Mouse (Mus musculus) limb, embryonic 14.5 days (tissue): Measurements from ENCODE around the gene Adar. TPM values are rescaled to one million over a fixed set of nuclear protein-coding genes. Genes with fewer than 3 reads are reported as not detected.

Experiments
- ATAC-seq: fragments of 200-750 bp; cut with Nextera tagmentation; 2 replicates; pipeline ENCODE4 v1.8.0; 2017; ENCODE audit warnings: low read depth, moderate number of reproducible peaks, moderate TSS enrichment; ENCODE audit not compliant: low FRiP score
- DNase-seq: peaks from one replicate; pipeline ENCODE4 v3.0.0-alpha.2; 2015; ENCODE audit warnings: low spot score
- H3K27ac ChIP-seq: fragments of 300-500 bp; sonication (generic); replicated peaks from 2 replicates; pipeline ENCODE4 v1.5.1; 2014; ENCODE audit warnings: low read depth, mild to moderate bottlenecking, low read length, moderate library complexity, mixed read lengths
- H3K27me3 ChIP-seq: fragments of 300-500 bp; sonication (generic); 2 replicates; pipeline ENCODE4 v1.6.1; 2014; ENCODE audit warnings: low read length, mixed read lengths; ENCODE audit not compliant: control insufficient read depth, insufficient read depth
- H3K36me3 ChIP-seq: fragments of 300-500 bp; sonication (generic); 2 replicates; pipeline ENCODE4 v1.6.1; 2014; ENCODE audit warnings: mild to moderate bottlenecking, low read length, moderate library complexity, mixed read lengths; ENCODE audit not compliant: control insufficient read depth, insufficient read depth
- H3K4me1 ChIP-seq: fragments of 300-500 bp; sonication (generic); 2 replicates; pipeline ENCODE4 v1.6.1; 2014; ENCODE audit warnings: antibody characterized with exemption, low read length, mixed read lengths; ENCODE audit not compliant: control insufficient read depth, insufficient read depth
- H3K4me2 ChIP-seq: fragments of 300-500 bp; sonication (generic); replicated peaks from 2 replicates; pipeline ENCODE4 v1.6.1; 2014; ENCODE audit warnings: low read depth, mild to moderate bottlenecking, low read length, moderate library complexity; ENCODE audit not compliant: severe bottlenecking
- H3K4me3 ChIP-seq: fragments of 300-500 bp; sonication (generic); replicated peaks from 2 replicates; pipeline ENCODE4 v1.5.1; 2014; ENCODE audit warnings: low read length
- H3K9ac ChIP-seq: fragments of 300-500 bp; sonication (generic); 2 replicates; pipeline ENCODE4 v1.6.1; 2014; ENCODE audit warnings: mild to moderate bottlenecking, low read depth, low read length, moderate library complexity; ENCODE audit not compliant: severe bottlenecking
- H3K9me3 ChIP-seq: fragments of 300-500 bp; sonication (generic); 2 replicates; pipeline ENCODE4 v1.6.1; 2016; ENCODE audit warnings: low read length; ENCODE audit not compliant: control insufficient read depth
- POLR2A ChIP-seq: fragments of 200-500 bp; IDR thresholded peaks from 2 replicates; pipeline ENCODE4 v1.8.0; 2012; ENCODE audit warnings: inconsistent platforms, mild to moderate bottlenecking, moderate library complexity, borderline replicate concordance; ENCODE audit not compliant: insufficient read depth, insufficient read length; ENCODE audit errors: extremely low read depth
- WGBS: fragments of 180-500 bp; shearing (Covaris S2); extraction: QIAGEN DNeasy Blood & Tissue Kit; methylation state at CpG from one replicate; pipeline ENCODE4 v1.1.7; 2014; 5-methylcytosine and 5-hydroxymethylcytosine counted together
- polyA plus RNA-seq, 2 experiments: library from polyadenylated mRNA; depleted of rRNA in 1 of 2; stranded (reverse) in 1 of 2; unstranded in 1 of 2; fragments of >200 nt; fragmentation: Nextera tagmentation in 1 of 2; extraction: Ambion mirVana in 1 of 2; gene quantifications; 2 replicates each; pipeline versions ENCODE4 v1.2.1 to v1.2.3; 2012 to 2014

The Adar gene
- polyA plus RNA-seq (2012; rRNA removed), result 29.3 and 31.8 TPM in 2 replicates
- 10.8 and 14.7 TPM in 2 replicates for polyA plus RNA-seq (2014; fragmentation: Nextera tagmentation; extraction: Ambion mirVana)

GRCm38 (mm10) chr3:89714359-89715206 is at the start of gene Adar:
Gene Adar, plus strand, starts transcription at chr3:89715022.
- WGBS, result 6% methylated on average over 28 of the region's 28 CpGs
- Histone ChIP-seq H3K36me3 (no peaks in the 10 kb centered on the region; the same call in 1 of the 2 replicates), H3K4me3 (peak within 1 kb of the TSS; percentile 90), H3K4me2 (peak within 1 kb of the TSS; percentile 85), H3K27me3 (no peaks in the 10 kb centered on the region), H3K9me3 (no peaks in the 10 kb centered on the region), H3K27ac (peak within 1 kb of the TSS; percentile 63), H3K4me1 (peaks cover 8% of the 10 kb centered on the region; the same call in 1 of the 2 replicates), H3K9ac (peak within 1 kb of the TSS; percentile 88)
- TF ChIP-seq POLR2A, result no peak
- peak; percentile 86 for ATAC-seq
- peak; percentile 89 for DNase-seq

DNA sequence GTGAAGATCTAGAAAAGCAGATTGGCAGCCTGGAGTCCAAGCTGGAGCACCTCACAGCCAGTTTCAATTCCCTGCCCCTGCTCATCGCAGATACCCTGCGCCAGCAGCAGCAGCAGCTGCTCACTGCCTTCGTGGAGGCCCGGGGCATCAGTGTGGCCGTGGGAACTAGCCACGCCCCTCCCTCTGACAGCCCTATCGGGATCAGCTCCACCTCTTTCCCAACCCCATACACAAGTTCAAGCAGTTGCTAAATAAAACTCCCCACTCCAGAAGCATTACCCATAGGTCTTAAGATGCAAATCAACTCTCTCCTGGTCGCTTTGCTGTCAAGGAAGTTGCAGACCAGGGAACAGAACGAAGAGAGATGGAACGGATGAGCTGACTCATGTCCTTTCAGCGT is 47.7 kb upstream of the Adar start:
- no peak for TF ChIP-seq POLR2A
- Histone ChIP-seq H3K9ac (no peak overlapping the region), H3K36me3 (no peaks in the 10 kb centered on the region), H3K9me3 (no peaks in the 10 kb centered on the region), H3K4me3 (no peak overlapping the region), H3K27ac (no peak overlapping the region), H3K27me3 (no peaks in the 10 kb centered on the region), H3K4me1 (peaks cover 15% of the 10 kb centered on the region; the same call in 1 of the 2 replicates), H3K4me2 (no peak overlapping the region)
- WGBS, result 37% methylated on average over 11 of the region's 11 CpGs
- ATAC-seq, result no peak
- no peak for DNase-seq

DNA sequence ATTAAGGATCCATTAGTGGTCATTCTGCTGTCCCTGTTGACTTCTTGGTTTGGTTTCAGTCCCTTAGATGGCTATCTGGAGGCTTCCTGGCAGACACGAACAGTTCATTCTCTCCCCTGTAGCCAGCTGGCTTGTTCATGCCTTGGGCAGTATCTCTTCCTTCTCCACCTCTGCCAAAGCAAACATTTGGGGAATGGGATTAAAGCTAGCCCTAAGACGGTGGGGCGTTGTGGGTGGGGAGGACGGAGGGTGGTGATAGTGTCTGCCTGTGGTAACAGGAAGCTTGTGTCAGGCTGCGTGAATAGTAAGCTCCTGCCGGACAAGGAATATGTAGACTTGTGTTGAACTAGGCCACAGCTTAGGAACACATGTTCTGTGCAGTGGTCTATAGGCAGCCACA is 43.5 kb upstream of the Adar start:
- Histone ChIP-seq H3K36me3 (no peaks in the 10 kb centered on the region), H3K9me3 (no peaks in the 10 kb centered on the region), H3K4me3 (no peak overlapping the region), H3K4me2 (no peak overlapping the region), H3K27me3 (no peaks in the 10 kb centered on the region), H3K9ac (no peak overlapping the region), H3K4me1 (peaks cover 9% of the 10 kb centered on the region; the same call in 1 of the 2 replicates), H3K27ac (no peak overlapping the region)
- TF ChIP-seq POLR2A, result no peak
- DNase-seq (no peak), ATAC-seq (no peak)
- 67% methylated on average over 6 of the region's 6 CpGs for WGBS

DNA sequence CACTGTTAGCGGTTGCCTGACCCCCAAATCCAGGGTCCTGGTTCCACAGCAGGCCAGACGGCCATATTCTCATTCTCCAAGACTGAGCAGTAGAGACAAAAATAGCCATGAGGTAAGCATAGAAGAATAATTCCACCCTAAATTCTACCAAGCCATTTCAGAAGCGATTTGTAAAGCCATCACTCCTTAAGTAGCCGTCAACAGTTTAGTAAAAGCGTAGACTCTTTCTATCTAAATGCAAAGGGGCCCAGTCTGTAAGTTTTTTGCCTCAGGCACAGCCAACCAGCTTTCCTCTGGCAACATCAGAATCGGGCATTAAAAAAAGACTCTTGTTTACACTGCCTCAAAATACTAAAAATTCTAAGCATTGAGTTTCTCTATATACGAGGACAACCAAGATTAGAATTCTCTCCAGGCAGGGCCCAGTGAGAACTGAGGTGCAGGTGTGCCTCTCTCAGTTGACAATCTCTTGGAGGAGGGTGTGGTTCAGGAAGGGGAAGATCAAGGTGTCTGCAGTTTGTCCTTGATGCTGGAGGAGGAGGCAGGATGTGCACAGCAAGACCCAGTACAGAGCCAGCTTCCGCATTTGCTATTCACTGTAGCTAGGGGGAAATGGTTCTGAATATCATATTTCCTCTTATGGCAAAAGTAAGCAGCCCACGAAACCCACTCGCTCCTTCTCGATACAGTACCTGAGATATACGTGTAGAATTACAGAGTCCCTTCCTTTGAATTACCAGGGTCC is 42.1 kb upstream of the Adar start:
- no peak overlapping the region for H3K27ac ChIP-seq
- no peaks in the 10 kb centered on the region for H3K36me3 ChIP-seq
- ATAC-seq (no peak), DNase-seq (no peak)
- H3K9ac ChIP-seq, result no peak overlapping the region
- no peak overlapping the region for H3K4me2 ChIP-seq
- 78% methylated on average over 12 of the region's 12 CpGs for WGBS
- no peaks in the 10 kb centered on the region for H3K9me3 ChIP-seq
- no peak for TF ChIP-seq POLR2A
- no peaks in the 10 kb centered on the region for H3K4me1 ChIP-seq
- no peak overlapping the region for H3K4me3 ChIP-seq
- no peaks in the 10 kb centered on the region for H3K27me3 ChIP-seq

- no peak overlapping the region for H3K27ac ChIP-seq
- 81% methylated on average over 5 of the region's 5 CpGs for WGBS
Observed at GRCm38 (mm10) chr3:89677617-89678016, 37.2 kb upstream of the Adar start.

More at GRCm38 (mm10) chr3:89677617-89678016, 37.2 kb upstream of the Adar start:
- no peak for TF ChIP-seq POLR2A
- Histone ChIP-seq H3K9me3 (no peaks in the 10 kb centered on the region), H3K36me3 (no peaks in the 10 kb centered on the region), H3K4me2 (no peak overlapping the region), H3K4me1 (no peaks in the 10 kb centered on the region), H3K9ac (no peak overlapping the region), H3K27me3 (no peaks in the 10 kb centered on the region), H3K4me3 (no peak overlapping the region)
- DNase-seq (no peak), ATAC-seq (no peak)
